Mouse (Mus musculus) heart, embryonic 10.5 days (tissue): ENCODE measurements around the gene Myl6b. TPM values are rescaled to one million over a fixed set of nuclear protein-coding genes. Genes with fewer than 3 reads are reported as not detected.
"Not testable (repeated sequence)": the region's sequence is repeated elsewhere in the genome, so short reads cannot be mapped to it uniquely, and the experiment has no call there.

Experiments
- DNase-seq: peaks from one replicate; pipeline ENCODE4 v3.0.0-alpha.2; 2017; ENCODE audit warnings: low spot score
- H3K27ac ChIP-seq: fragments of 300-500 bp; sonication (generic); 2 replicates; pipeline ENCODE4 v1.5.1; 2016; ENCODE audit warnings: mild to moderate bottlenecking
- H3K27me3 ChIP-seq: fragments of 300-500 bp; sonication (generic); 2 replicates; pipeline ENCODE4 v1.6.1; 2016; ENCODE audit warnings: mild to moderate bottlenecking; ENCODE audit not compliant: poor library complexity, insufficient read depth, severe bottlenecking
- H3K36me3 ChIP-seq: fragments of 300-500 bp; sonication (generic); 2 replicates; pipeline ENCODE4 v1.6.1; 2016; ENCODE audit warnings: mild to moderate bottlenecking, moderate library complexity
- H3K4me1 ChIP-seq: fragments of 300-500 bp; sonication (generic); 2 replicates; pipeline ENCODE4 v1.6.1; 2016; ENCODE audit warnings: mild to moderate bottlenecking
- H3K4me3 ChIP-seq: fragments of 300-500 bp; sonication (generic); 2 replicates; pipeline ENCODE4 v1.5.1; 2016; ENCODE audit warnings: mild to moderate bottlenecking, moderate library complexity
- H3K9me3 ChIP-seq: fragments of 300-500 bp; sonication (generic); 2 replicates; pipeline ENCODE4 v1.6.1; 2016; ENCODE audit warnings: mild to moderate bottlenecking, moderate library complexity
- WGBS: fragments of 180-500 bp; shearing (Covaris S2); methylation state at CpG from one replicate; pipeline ENCODE4 v1.1.7; 2016; 5-methylcytosine and 5-hydroxymethylcytosine counted together
- polyA plus RNA-seq: library from polyadenylated mRNA; unstranded; fragments of >200 nt; fragmentation: Nextera tagmentation; extraction: Ambion mirVana; gene quantifications from 2 replicates; pipeline ENCODE4 v1.2.1, GENCODE M21; 2016

Gene Myl6b
- polyA plus RNA-seq, 1 experiment from 2014 or later, result 3.2 TPM

GRCm38 (mm10) chr10:128510301-128510700, 11.8 kb upstream of the Myl6b start:
- H3K4me1 ChIP-seq, result no peaks in the 10 kb centered on the region
- H3K9me3 ChIP-seq, result no peaks in the 10 kb centered on the region
- no peak overlapping the region for H3K27ac ChIP-seq
- H3K27me3 ChIP-seq, result peaks cover 15% of the 10 kb centered on the region
- H3K36me3 ChIP-seq, result peaks cover 40% of the 10 kb centered on the region
- 82% methylated on average over 11 of the region's 11 CpGs for WGBS
- no peak overlapping the region for H3K4me3 ChIP-seq
- no peak for DNase-seq

- WGBS, result 78% methylated on average over 4 of the region's 4 CpGs
- Histone ChIP-seq H3K27me3 (peaks cover 10% of the 10 kb centered on the region), H3K9me3 (no peaks in the 10 kb centered on the region), H3K4me3 (no peak overlapping the region), H3K36me3 (peaks cover 35% of the 10 kb centered on the region), H3K4me1 (peaks cover 3% of the 10 kb centered on the region; the same call in 1 of the 2 replicates), H3K27ac (no peak overlapping the region)
- no peak for DNase-seq
Measured at GRCm38 (mm10) chr10:128509831-128510230, 11.3 kb upstream of the Myl6b start.

GRCm38 (mm10) chr10:128509203-128509602, 10.7 kb upstream of the Myl6b start:
- H3K9me3 ChIP-seq, result no peaks in the 10 kb centered on the region
- peaks cover 34% of the 10 kb centered on the region for H3K36me3 ChIP-seq
- H3K27me3 ChIP-seq, result peaks cover 10% of the 10 kb centered on the region; the same call in 1 of the 2 replicates
- H3K27ac ChIP-seq, result no peak overlapping the region
- H3K4me1 ChIP-seq, result peaks cover 8% of the 10 kb centered on the region; the same call in 1 of the 2 replicates
- DNase-seq, result no peak
- WGBS, result 84% methylated on average over 9 of the region's 9 CpGs
- H3K4me3 ChIP-seq, result no peak overlapping the region

GRCm38 (mm10) chr10:128508260-128508659, 9.8 kb upstream of the Myl6b start:
- Histone ChIP-seq H3K4me3 (no peak overlapping the region), H3K27ac (no peak overlapping the region), H3K27me3 (peaks cover 10% of the 10 kb centered on the region; the same call in 1 of the 2 replicates), H3K4me1 (peaks cover 8% of the 10 kb centered on the region; the same call in 1 of the 2 replicates), H3K9me3 (no peaks in the 10 kb centered on the region), H3K36me3 (peaks cover 34% of the 10 kb centered on the region)
- no peak for DNase-seq
- 81% methylated on average over 9 of the region's 9 CpGs for WGBS

- Histone ChIP-seq H3K4me3 (no peak overlapping the region), H3K9me3 (no peaks in the 10 kb centered on the region), H3K4me1 (peaks cover 13% of the 10 kb centered on the region; the same call in 1 of the 2 replicates), H3K36me3 (peaks cover 17% of the 10 kb centered on the region), H3K27me3 (no peaks in the 10 kb centered on the region), H3K27ac (no peak overlapping the region)
- DNase-seq, result no peak
- WGBS, result 92% methylated on average over 14 of the region's 14 CpGs
Measured at GRCm38 (mm10) chr10:128505974-128506373, 7.5 kb upstream of the Myl6b start.

GRCm38 (mm10) chr10:128505371-128505667, 6.8 kb upstream of the Myl6b start:
- not testable (repeated sequence) for H3K9me3 ChIP-seq, H3K27ac ChIP-seq, DNase-seq, H3K4me3 ChIP-seq, H3K27me3 ChIP-seq
- WGBS, result 83% methylated on average over 5 of the region's 5 CpGs
- Histone ChIP-seq H3K36me3 (peaks cover 12% of the 10 kb centered on the region), H3K4me1 (peaks cover 13% of the 10 kb centered on the region; the same call in 1 of the 2 replicates)

- Histone ChIP-seq H3K27me3 (no peaks in the 10 kb centered on the region), H3K4me1 (peaks cover 13% of the 10 kb centered on the region; the same call in 1 of the 2 replicates), H3K36me3 (peaks cover 7% of the 10 kb centered on the region; the same call in 1 of the 2 replicates), H3K4me3 (no peak overlapping the region), H3K27ac (peak overlapping the region; percentile 17; the same call in 1 of the 2 replicates), H3K9me3 (no peaks in the 10 kb centered on the region)
- DNase-seq, result no peak
- WGBS, result 71% methylated on average over 9 of the region's 9 CpGs
Measured at GRCm38 (mm10) chr10:128504641-128505370, 6.3 kb upstream of the Myl6b start.

GRCm38 (mm10) chr10:128504012-128504411, 5.5 kb upstream of the Myl6b start:
- Histone ChIP-seq H3K9me3 (no peaks in the 10 kb centered on the region), H3K27ac (peak overlapping the region; percentile 17; the same call in 1 of the 2 replicates), H3K4me1 (peaks cover 18% of the 10 kb centered on the region; the same call in 1 of the 2 replicates), H3K4me3 (no peak overlapping the region), H3K36me3 (peaks cover 4% of the 10 kb centered on the region; the same call in 1 of the 2 replicates), H3K27me3 (no peaks in the 10 kb centered on the region)
- no peak for DNase-seq
- 73% methylated on average over 3 of the region's 3 CpGs for WGBS

GRCm38 (mm10) chr10:128503532-128503931, 5.0 kb upstream of the Myl6b start:
- no peaks in the 10 kb centered on the region for H3K9me3 ChIP-seq
- H3K27me3 ChIP-seq, result no peaks in the 10 kb centered on the region
- DNase-seq, result no peak
- no peak overlapping the region for H3K27ac ChIP-seq
- no peak overlapping the region for H3K4me3 ChIP-seq
- peaks cover 19% of the 10 kb centered on the region; the same call in 1 of the 2 replicates for H3K4me1 ChIP-seq
- 85% methylated on average over 8 of the region's 8 CpGs for WGBS
- peaks cover 4% of the 10 kb centered on the region; the same call in 1 of the 2 replicates for H3K36me3 ChIP-seq

GRCm38 (mm10) chr10:128502341-128502740, 3.9 kb upstream of the Myl6b start:
- Histone ChIP-seq H3K27ac (0 out of 2 replicates have a peak overlapping the region, but pooled peaks have one; percentile 36), H3K27me3 (no peaks in the 10 kb centered on the region), H3K9me3 (no peaks in the 10 kb centered on the region), H3K36me3 (peaks cover 4% of the 10 kb centered on the region; the same call in 1 of the 2 replicates), H3K4me1 (peaks cover 26% of the 10 kb centered on the region), H3K4me3 (no peak overlapping the region)
- 71% methylated on average over 5 of the region's 5 CpGs for WGBS
- no peak for DNase-seq

- WGBS, result 2% methylated on average over 21 of the region's 21 CpGs
- Histone ChIP-seq H3K27ac (peak overlapping the region; percentile 89), H3K4me1 (peaks cover 46% of the 10 kb centered on the region), H3K9me3 (no peaks in the 10 kb centered on the region), H3K27me3 (no peaks in the 10 kb centered on the region), H3K4me3 (peak overlapping the region; percentile 61), H3K36me3 (no peaks in the 10 kb centered on the region)
- no peak for DNase-seq
Measured at GRCm38 (mm10) chr10:128499116-128499671, 709 bp upstream of the Myl6b start.

GRCm38 (mm10) chr10:128497134-128497737, 1.2 kb downstream of the Myl6b start:
- Histone ChIP-seq H3K4me1 (peaks cover 51% of the 10 kb centered on the region), H3K9me3 (no peaks in the 10 kb centered on the region), H3K36me3 (0 out of 2 replicates have a peak, but pooled peaks cover 1% of the 10 kb centered on the region), H3K27me3 (no peaks in the 10 kb centered on the region), H3K27ac (no peak overlapping the region), H3K4me3 (0 out of 2 replicates have a peak overlapping the region, but pooled peaks have one; percentile 8)
- no peak for DNase-seq
- WGBS, result 41% methylated on average over 6 of the region's 6 CpGs
